Mouse (Mus musculus) embryo, embryonic 10.5 days (tissue): ENCODE results near the gene Tomm70a.

ENCODE experiments used
- DNase-seq: peaks from one replicate; pipeline ENCODE4 v3.0.0-alpha.2; 2015; ENCODE audit warnings: low spot score

The Tomm70a gene

DNA sequence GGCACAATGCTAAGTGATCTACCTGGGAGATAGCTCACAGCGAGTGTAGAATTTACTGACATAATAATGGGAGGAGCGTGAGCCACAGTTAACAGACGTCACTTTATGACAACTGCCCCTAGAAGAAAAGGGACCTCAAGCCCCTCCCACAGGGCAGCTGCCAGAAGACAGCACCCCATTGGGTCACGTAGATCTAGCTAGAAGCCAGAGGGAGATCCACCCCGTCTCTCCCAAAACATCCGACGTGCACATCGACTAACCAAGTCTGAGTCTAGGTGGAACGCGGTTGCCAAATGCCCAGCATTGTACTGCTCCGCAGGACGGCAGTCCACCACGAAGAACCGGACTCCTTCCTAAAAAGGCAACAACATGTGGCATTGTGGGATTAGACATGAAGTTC is 69.7 kb downstream of the Tomm70a start:
- no peak for DNase-seq

GRCm38 (mm10) chr16:57196590-57196989 is 75.1 kb downstream of the Tomm70a start:
- DNase-seq = no peak

DNA sequence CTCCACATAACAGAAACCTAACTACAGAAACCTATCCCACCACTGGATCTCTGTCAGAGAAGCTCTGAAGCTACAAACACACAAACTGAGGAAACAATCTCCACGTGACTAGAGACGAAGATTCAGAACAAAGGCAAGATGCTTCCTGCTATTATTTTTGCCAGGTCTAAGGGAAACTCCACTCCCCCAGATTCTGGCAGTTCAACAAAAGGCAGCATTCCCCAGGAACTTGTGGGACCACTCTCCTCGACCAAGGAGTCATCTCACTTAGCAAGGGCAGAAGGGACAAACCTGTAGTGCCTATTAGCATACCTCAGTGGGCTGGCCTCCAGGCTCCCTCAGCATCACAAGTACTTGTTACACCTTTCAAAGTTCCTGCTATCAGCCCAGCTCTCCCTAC is 75.8 kb downstream of the Tomm70a start:
- DNase-seq = no peak
